Mouse (Mus musculus): ENCODE data around the gene Gm6890.
"Not testable (repeated sequence)": the region's sequence is repeated elsewhere in the genome, so short reads cannot be mapped to it uniquely, and the experiment has no call there.

Gm6890 gene

GRCm38 (mm10) chrX:74740627-74741026 lies at the start of gene Gm6890:
Gm6890 (plus strand) TSS chrX:74740927.
- not testable (repeated sequence) for DNase-seq

DNA sequence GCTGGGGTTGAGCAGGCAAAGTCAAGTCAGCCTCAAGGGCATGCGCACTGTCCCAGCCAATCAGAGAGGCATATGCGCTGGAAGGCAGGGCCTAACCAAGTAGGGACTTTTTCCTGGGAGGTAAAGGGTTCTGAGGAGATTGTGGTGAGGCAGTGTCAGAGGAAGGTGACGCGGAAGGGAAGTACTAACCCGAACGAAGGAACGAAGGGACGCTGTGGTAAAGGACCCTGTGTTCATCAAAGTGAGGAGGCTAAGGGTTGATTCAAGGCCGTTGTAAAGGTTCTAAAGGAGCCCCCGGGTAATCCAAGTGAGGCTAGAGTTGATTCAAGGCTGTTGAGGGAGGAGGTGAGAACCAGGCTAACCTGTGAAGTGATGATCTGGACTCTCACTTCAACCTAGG lies 14.5 kb upstream of the Gm6890 start:
- not testable (repeated sequence) for DNase-seq

- DNase-seq: not testable (repeated sequence)
Measured at GRCm38 (mm10) chrX:74770715-74771114, 30.0 kb downstream of the Gm6890 start.
